Mouse (Mus musculus): ENCODE results near the gene Lrrc28. TPM values are rescaled to one million over a fixed set of nuclear protein-coding genes. Genes with fewer than 3 reads are reported as not detected.
A peak's percentile ranks its signal among the peaks of the same experiment; 100 is the strongest.

Lrrc28 gene
- polyA plus RNA-seq, 1 experiment from 2014 or later: 24.5 TPM

DNA sequence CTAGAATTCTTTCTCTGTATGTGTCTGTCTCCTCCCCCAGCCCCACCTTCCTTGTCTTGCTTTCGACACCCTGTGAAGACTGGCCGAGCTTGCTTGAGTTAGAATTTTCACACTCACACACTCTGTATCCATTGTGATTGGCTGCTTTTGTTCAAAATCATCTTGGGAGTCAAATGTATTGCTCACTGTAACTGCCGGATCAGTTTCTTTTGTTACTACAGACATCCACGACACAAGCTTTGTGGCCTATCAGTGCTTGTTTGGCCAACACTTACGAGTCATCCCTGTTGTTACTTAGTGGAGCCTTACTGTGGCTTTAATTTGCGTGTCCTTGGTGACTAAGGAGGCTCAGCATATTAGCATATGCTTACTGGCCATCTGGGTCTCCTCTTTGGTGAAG is 56.3 kb downstream of the Lrrc28 start:
- 77% methylated on average over 6 of the region's 6 CpGs for WGBS
- ATAC-seq (ENCODE audit: insufficient number of reproducible peaks, low FRiP score, low TSS enrichment, low read depth): no peak
- H3K27ac ChIP-seq: no peak overlapping the region
- H3K4me1 ChIP-seq: no peaks in the 10 kb centered on the region; the same call in 1 of the 2 replicates
- no peaks in the 10 kb centered on the region for H3K27me3 ChIP-seq
- H3K36me3 ChIP-seq: no peaks in the 10 kb centered on the region
- no peak overlapping the region for H3K4me3 ChIP-seq
- no peak overlapping the region for H3K4me2 ChIP-seq
- no peak overlapping the region for H3K9ac ChIP-seq
- no peaks in the 10 kb centered on the region for H3K9me3 ChIP-seq

DNA sequence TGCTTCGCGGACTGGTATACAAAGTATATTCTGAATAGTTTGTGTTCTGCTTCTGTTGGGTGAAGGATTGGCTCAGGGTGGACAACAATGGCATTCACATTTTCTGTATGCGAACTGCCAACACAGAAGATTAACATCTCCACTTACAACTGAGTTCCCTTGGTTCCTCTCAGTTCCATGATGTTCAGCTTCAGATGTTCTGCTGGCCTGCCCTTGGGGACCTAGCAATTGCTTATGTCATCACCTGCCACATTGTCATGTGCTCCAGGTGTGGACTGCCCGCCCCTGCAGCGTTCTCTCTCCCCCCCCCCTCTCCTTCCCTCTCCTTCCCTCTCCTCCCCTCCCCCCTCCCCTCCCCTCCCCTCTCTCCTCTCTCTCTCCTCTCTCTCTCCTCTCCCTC is 58.6 kb downstream of the Lrrc28 start:
- Histone ChIP-seq H3K36me3 (no peaks in the 10 kb centered on the region), H3K9ac (no peak overlapping the region), H3K27ac (no peak overlapping the region), H3K27me3 (no peaks in the 10 kb centered on the region), H3K9me3 (no peaks in the 10 kb centered on the region), H3K4me3 (no peak overlapping the region), H3K4me2 (no peak overlapping the region), H3K4me1 (no peaks in the 10 kb centered on the region; the same call in 1 of the 2 replicates)
- ATAC-seq (ENCODE audit: insufficient number of reproducible peaks, low FRiP score, low TSS enrichment, low read depth): no peak
- 73% methylated on average over 5 of the region's 5 CpGs for WGBS

DNA sequence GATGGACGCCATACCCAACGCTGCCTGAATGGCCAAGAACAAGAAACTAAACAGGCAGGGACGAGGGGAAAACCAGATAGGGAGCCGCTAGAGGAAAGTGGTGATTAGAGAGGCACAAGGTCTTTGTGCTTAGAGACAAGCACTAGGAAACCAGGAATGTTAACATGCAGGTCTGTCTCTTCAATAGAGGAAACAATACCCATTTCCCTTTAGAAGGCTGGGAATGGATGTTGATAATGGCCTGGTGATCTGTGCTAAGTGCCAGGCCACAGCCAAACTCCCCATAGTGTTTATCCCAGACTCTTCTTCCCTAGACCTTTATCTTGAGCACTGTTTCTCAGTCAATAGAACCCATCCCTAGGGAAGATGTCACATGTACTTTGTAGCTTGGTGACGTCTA is 61.2 kb downstream of the Lrrc28 start:
- 66% methylated on average over 5 of the region's 5 CpGs for WGBS
- H3K9ac ChIP-seq: no peak overlapping the region

DNA sequence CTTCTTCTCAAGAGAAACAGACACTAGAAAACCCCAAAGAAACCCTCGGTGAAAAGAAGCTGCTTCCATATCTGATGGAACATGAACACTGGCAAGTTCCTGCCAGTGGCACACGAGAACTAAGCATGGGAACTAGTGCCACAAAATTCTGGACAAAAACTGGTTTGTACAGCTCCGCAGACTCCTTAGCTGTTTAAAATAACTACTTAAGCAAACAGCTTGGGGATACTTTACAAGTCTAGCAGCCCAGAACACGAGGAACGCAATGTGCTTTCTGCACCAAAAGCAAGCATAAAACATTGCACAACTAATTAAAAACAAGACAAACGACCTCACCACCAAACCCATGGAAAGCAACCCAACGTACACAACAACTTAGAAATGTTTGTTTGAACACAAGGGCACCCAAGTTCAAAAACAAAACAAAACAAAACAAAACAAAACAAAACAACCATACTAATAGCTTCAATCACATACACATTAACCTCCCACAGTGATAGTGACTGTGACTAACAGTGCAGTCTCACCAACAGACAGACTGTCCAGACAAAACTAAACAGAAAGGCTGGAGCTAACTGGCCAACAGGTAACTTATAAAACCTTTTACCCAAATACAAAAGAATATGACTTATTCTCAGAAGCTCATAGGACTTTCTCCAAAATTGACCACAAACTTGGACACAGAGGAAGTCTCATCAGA is 66.1 kb downstream of the Lrrc28 start:
- no peaks in the 10 kb centered on the region for H3K9me3 ChIP-seq
- no peaks in the 10 kb centered on the region for H3K27me3 ChIP-seq
- H3K9ac ChIP-seq: no peak overlapping the region
- 33% methylated on average over 7 of the region's 7 CpGs for WGBS
- no peak overlapping the region for H3K4me2 ChIP-seq
- H3K4me1 ChIP-seq: no peaks in the 10 kb centered on the region
- no peak for ATAC-seq (ENCODE audit: insufficient number of reproducible peaks, low FRiP score, low TSS enrichment, low read depth)
- peak overlapping the region; percentile 30; the same call in 1 of the 2 replicates for H3K27ac ChIP-seq
- no peak overlapping the region for H3K4me3 ChIP-seq
- H3K36me3 ChIP-seq: no peaks in the 10 kb centered on the region

More for the DNA sequence above, 61.2 kb downstream of the Lrrc28 start:
- no peak for ATAC-seq (ENCODE audit: insufficient number of reproducible peaks, low FRiP score, low TSS enrichment, low read depth)
- no peak overlapping the region for H3K4me2 ChIP-seq
- H3K27me3 ChIP-seq: no peaks in the 10 kb centered on the region
- no peak overlapping the region for H3K27ac ChIP-seq
- no peaks in the 10 kb centered on the region; the same call in 1 of the 2 replicates for H3K4me1 ChIP-seq
- H3K9me3 ChIP-seq: no peaks in the 10 kb centered on the region
- no peaks in the 10 kb centered on the region for H3K36me3 ChIP-seq
- H3K4me3 ChIP-seq: no peak overlapping the region

DNA sequence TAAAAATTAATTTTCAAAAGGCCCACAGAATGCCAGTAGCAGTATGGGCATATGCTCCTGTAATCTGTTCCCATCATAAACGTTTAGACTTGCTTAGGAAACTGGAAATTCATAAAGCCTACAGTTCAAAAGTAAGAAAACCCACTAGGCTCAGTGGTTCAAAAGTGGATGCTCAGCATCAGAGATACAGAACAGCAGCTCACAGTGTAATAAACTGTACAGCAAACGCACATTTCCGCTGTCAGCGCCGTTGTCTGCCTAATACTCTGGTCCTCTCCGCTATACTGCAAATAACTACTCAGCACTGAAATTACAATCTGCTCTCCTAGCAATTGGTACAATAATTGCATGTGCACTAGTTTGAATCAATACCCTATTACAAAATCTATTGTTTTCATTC is 67.0 kb downstream of the Lrrc28 start:
- Histone ChIP-seq H3K4me2 (no peak overlapping the region), H3K36me3 (no peaks in the 10 kb centered on the region), H3K4me3 (no peak overlapping the region), H3K27me3 (no peaks in the 10 kb centered on the region), H3K27ac (no peak overlapping the region), H3K4me1 (peaks cover 3% of the 10 kb centered on the region; the same call in 1 of the 2 replicates), H3K9ac (no peak overlapping the region), H3K9me3 (no peaks in the 10 kb centered on the region)
- no peak for ATAC-seq (ENCODE audit: insufficient number of reproducible peaks, low FRiP score, low TSS enrichment, low read depth)
- 79% methylated on average over 6 of the region's 6 CpGs for WGBS

DNA sequence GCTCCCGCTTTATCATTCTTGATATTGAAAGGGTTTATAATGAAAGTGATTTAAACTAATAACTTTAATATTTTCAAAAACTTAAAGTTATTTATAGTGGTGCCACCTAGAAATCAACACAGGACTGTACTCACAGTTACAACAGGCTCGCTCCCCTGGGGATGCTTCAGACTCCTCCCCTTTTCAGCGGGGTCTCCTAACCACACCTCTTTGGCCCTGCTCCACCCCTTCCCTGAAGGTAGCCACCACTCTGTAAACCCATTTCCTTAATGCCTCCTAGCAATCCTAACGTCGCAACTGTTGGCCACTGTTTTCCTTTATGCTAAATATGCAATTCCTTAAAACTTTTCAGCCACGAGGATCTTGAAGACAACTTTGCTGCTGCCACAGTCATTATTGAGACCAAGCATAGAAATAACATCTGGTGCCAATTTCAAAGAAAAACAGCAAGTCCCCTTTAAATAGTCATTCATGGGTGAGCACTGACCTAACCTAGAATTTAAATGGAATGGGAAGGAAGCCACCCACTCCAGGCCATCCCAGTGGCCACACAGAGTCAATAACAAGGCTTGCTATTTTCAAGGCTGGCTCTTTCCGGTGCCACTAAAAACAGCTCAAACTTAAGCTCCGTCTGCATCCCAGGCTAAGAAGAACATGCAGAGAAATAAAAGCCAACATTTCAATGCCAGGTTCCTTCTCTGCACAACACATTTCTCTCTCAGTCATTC is 78.4 kb downstream of the Lrrc28 start:
- Histone ChIP-seq H3K4me1 (peaks cover 28% of the 10 kb centered on the region), H3K27me3 (no peaks in the 10 kb centered on the region), H3K36me3 (no peaks in the 10 kb centered on the region), H3K9ac (no peak overlapping the region), H3K27ac (peak overlapping the region; percentile 33), H3K9me3 (no peaks in the 10 kb centered on the region), H3K4me2 (no peak overlapping the region), H3K4me3 (no peak overlapping the region)
- no peak for ATAC-seq (ENCODE audit: insufficient number of reproducible peaks, low FRiP score, low TSS enrichment, low read depth)
- WGBS: 47% methylated on average over 8 of the region's 8 CpGs

DNA sequence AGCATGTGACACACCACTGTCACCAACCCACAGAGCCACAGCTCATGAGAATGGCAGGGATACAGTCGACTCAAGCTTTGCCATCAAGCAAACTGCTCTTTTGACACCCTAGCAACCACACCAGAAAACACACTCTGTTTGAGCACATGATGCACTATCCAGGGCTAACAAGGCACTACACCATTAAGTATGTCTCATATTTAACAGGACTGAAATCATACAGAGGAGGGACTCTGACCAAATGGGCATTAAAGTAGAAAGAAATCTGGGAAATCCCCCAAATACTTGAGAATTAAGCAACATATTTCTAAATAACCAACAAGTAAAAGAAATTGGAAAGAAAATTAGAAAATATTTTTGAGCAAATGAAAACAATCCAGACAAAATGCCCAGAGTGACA is 79.9 kb downstream of the Lrrc28 start:
- no peaks in the 10 kb centered on the region for H3K36me3 ChIP-seq
- ATAC-seq (ENCODE audit: insufficient number of reproducible peaks, low FRiP score, low TSS enrichment, low read depth): no peak
- H3K9ac ChIP-seq: no peak overlapping the region
- H3K27me3 ChIP-seq: no peaks in the 10 kb centered on the region
- WGBS: 69% methylated on average over 1 of the region's 1 CpGs
- H3K4me2 ChIP-seq: no peak overlapping the region
- H3K4me1 ChIP-seq: peaks cover 19% of the 10 kb centered on the region
- no peak overlapping the region for H3K4me3 ChIP-seq
- H3K9me3 ChIP-seq: no peaks in the 10 kb centered on the region
- H3K27ac ChIP-seq: no peak overlapping the region

DNA sequence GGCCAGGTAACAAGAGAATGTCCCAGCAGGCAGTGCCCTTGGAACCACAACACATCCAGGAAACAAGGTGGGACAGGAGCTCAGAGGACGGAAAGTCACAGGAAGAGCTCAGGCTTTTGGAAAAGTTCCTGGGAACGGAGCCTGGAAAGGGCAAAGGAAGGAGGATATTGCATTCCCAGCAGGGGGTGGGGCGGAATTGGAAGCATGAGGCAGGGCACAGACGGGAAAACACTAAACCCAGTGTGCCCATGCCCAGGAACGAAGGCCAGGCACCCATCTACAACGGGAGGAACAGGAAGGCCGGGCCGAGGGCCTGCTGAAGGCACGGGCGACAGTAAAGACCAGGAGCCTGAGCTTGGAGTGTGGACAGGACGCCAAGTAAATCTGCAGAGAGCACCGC is 82.9 kb downstream of the Lrrc28 start:
- H3K4me1 ChIP-seq: peaks cover 18% of the 10 kb centered on the region
- no peaks in the 10 kb centered on the region for H3K9me3 ChIP-seq
- no peak overlapping the region for H3K9ac ChIP-seq
- no peak for ATAC-seq (ENCODE audit: insufficient number of reproducible peaks, low FRiP score, low TSS enrichment, low read depth)
- WGBS: 34% methylated on average over 12 of the region's 12 CpGs
- no peaks in the 10 kb centered on the region for H3K27me3 ChIP-seq
- H3K36me3 ChIP-seq: no peaks in the 10 kb centered on the region
- H3K4me2 ChIP-seq: no peak overlapping the region
- no peak overlapping the region for H3K4me3 ChIP-seq
- peak overlapping the region; percentile 66 for H3K27ac ChIP-seq

DNA sequence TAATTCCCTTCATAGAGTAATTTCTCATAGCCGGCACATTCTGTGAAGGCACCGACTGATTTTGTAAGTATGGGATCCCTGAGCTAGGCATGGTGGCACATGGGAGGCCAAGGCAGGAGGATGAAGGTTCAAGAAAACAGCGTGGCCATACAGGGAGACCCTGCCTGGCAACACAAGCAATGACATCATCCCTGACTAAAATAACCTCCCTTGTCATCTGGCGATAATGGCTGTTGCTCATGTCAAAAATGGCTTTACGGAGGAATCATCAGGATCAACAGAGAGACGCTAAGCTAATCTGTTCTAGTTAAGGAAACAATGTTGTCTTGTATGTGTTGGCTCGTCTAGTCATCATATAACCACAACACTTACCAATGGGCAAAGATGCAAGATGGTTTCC is 85.6 kb downstream of the Lrrc28 start:
- 85% methylated on average over 7 of the region's 7 CpGs for WGBS
- ATAC-seq (ENCODE audit: insufficient number of reproducible peaks, low FRiP score, low TSS enrichment, low read depth): no peak
- H3K27ac ChIP-seq: no peak overlapping the region
- H3K36me3 ChIP-seq: no peaks in the 10 kb centered on the region
- no peaks in the 10 kb centered on the region for H3K9me3 ChIP-seq
- H3K4me3 ChIP-seq: no peak overlapping the region
- H3K4me1 ChIP-seq: peaks cover 12% of the 10 kb centered on the region
- H3K27me3 ChIP-seq: no peaks in the 10 kb centered on the region
- H3K4me2 ChIP-seq: no peak overlapping the region
- no peak overlapping the region for H3K9ac ChIP-seq

DNA sequence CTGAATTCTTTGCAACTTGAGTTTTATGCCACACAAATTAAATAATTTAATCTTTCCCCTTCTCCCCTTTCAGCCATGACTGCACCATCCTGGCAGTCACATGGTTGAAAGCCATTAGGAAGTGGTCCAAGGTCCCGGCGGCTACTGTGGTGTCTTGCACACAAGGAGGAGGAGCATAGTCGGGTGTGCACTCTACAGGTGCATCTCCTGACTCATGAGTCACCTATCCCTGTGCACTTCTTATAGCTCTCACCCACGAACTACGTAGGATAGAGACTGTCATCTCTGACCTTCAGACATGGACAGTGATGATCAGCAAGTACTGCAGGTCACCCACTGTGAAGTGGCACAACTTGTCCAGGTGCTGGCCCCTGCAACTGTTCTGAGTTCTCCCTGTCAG is 86.8 kb downstream of the Lrrc28 start:
- ATAC-seq (ENCODE audit: insufficient number of reproducible peaks, low FRiP score, low TSS enrichment, low read depth): no peak
- peaks cover 8% of the 10 kb centered on the region for H3K4me1 ChIP-seq
- H3K4me3 ChIP-seq: no peak overlapping the region
- no peak overlapping the region for H3K4me2 ChIP-seq
- H3K36me3 ChIP-seq: no peaks in the 10 kb centered on the region
- H3K9me3 ChIP-seq: no peaks in the 10 kb centered on the region
- 77% methylated on average over 5 of the region's 5 CpGs for WGBS
- H3K27me3 ChIP-seq: no peaks in the 10 kb centered on the region
- H3K9ac ChIP-seq: no peak overlapping the region
- H3K27ac ChIP-seq: no peak overlapping the region

DNA sequence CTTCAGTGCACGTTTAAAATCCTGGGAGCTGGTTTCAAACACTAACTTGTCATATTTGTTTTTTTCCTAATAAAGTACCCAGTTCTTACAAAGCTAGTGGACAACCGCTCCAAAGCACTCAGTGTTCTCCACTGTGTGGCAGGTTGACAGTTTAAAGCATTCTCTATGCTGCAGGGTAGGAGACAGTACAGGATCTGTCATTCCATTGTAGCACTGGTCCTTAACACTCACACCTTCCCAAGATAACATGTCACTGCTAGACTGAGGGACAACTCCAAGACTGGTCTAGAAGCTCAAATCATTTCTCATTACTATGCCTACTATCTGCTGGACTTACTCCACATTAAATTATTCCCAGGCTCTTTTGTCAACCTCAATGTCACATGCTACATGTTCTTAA is 90.2 kb downstream of the Lrrc28 start:
- no peak for ATAC-seq (ENCODE audit: insufficient number of reproducible peaks, low FRiP score, low TSS enrichment, low read depth)
- H3K9me3 ChIP-seq: no peaks in the 10 kb centered on the region
- H3K27ac ChIP-seq: no peak overlapping the region

DNA sequence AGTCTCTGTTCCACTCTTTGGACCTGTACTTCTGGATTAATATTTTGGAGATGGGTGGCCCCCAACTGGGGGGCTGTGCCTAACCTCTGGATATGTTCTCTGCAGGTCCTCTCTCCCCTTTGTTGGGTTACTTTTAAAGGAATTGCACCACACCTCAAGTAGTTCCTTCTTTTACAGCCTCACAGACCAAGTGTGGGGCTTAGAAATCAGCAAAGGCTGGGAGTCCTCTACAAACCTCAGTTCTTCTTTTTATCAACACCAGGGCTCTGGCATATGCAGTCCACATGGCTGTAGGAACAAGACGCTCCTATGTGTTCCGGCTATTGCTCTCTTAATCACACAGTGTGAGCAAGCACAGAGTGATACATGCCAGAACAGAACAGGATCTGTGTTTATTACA is 93.8 kb downstream of the Lrrc28 start:
- Histone ChIP-seq H3K27me3 (no peaks in the 10 kb centered on the region), H3K9me3 (no peaks in the 10 kb centered on the region), H3K27ac (no peak overlapping the region), H3K4me3 (no peak overlapping the region), H3K36me3 (no peaks in the 10 kb centered on the region), H3K4me2 (no peak overlapping the region), H3K9ac (no peak overlapping the region), H3K4me1 (peaks cover 7% of the 10 kb centered on the region; the same call in 1 of the 2 replicates)
- no peak for ATAC-seq (ENCODE audit: insufficient number of reproducible peaks, low FRiP score, low TSS enrichment, low read depth)
- WGBS: 62% methylated on average over 2 of the region's 2 CpGs

More for the DNA sequence above, 90.2 kb downstream of the Lrrc28 start:
- no peak overlapping the region for H3K4me3 ChIP-seq
- no peaks in the 10 kb centered on the region for H3K36me3 ChIP-seq
- no peaks in the 10 kb centered on the region for H3K27me3 ChIP-seq
- H3K4me1 ChIP-seq: no peaks in the 10 kb centered on the region
- H3K9ac ChIP-seq: no peak overlapping the region
- 82% methylated on average over 2 of the region's 2 CpGs for WGBS
- no peak overlapping the region for H3K4me2 ChIP-seq

Measured in limb, embryonic 15.5 days (tissue).